Mouse (Mus musculus): Measurements from ENCODE around the gene Gm13420.
"Not testable (repeated sequence)": the region's sequence is repeated elsewhere in the genome, so short reads cannot be mapped to it uniquely, and the experiment has no call there.

Gene Gm13420

DNA sequence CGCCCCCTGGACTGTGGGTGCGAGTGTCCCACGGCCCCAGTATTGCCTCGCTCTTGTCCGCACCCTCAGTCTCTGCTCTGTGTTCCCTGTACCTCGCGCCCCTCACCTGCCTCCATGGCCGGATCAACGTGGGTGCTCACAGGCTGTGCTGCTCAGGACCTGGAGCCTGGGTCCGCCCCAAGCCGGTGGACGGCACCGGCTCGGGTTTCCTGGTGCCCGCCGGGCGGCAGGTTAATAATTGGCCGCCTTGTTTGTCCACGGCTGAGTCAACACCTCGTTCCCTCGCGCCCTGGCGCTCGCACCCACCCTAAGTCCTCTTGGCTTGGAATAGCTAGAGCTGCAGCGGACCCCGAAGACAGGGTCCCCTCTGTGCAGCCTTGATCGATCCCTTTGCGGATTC, at the start of gene Gm13420:
TSS of gene Gm13420 (minus strand) at position 189 of the 400 bp plus-strand sequence.
- peak; percentile 86 for DNase-seq

DNA sequence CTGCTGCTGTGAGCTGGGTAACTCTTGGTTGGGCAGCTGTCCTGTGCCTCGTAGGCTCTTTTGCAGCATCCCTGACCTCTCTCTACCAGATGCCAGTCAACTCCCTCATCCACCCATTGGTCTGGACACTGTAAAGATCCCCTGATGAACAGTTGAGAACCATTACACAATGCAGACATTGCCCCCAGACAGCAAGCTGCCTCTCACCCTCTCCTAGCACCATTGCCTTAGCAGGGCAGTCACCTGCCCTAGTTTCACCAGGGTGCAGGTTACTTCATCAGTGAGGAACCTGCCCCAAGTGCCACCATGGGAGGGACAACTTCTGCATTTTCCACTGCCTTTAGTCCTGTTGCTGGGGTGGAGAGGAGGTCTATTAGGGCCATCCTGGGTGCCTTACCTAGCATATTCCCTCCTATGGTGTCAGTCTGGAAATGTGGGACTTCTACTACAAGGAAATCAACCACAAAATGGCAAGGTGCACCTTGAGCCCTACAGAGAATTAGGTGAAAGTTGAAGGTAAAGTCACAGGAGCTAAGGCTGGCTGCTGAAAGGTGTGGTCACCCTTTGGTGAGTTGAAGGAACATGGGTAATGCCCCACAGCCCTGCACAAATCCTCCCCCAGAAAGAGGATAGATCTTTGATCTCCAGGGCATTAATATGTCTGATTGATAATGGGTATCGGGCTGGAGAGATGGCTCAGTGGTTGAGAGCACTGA, 41.4 kb upstream of the Gm13420 start:
- no peak for DNase-seq

DNA sequence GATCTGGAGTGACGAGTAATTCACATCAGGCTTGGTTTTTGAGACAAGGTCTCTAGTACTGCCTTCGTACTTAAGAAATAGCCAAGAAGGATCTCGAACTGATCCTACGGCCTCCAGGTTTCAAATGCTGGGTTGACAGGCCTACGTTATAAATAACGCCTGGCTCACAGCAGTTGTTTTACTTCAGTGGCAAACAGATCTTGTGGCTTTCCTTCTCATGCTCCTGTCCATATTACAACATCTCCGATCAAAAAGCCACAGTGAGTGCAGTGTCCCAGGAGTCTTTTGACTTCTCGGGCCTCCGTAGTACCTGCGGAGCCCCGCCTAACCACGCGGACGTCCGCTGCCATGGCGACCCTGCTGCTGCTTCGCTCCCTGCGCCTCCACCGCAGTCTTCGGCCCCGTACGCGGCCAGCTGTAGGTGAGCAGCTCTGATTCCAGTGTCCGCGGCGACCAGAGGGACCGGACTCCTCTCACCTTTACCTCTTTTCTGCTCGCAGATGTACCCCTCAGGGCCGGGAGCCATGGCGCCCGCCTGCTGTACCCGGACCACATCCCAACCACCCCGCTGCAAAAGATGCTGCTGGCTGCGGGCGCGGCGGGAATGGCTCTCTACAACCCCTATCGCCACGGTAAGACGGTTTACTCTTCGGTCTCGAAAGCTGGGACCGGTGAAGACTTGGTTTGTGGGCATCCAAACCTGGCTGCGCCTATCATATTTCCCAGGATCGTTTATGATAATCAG, 36.6 kb upstream of the Gm13420 start, which contains the start of gene Trub2:
TSS of gene Trub2 (minus strand) at position 566 of the 745 bp plus-strand sequence.
- DNase-seq: peak; percentile 91

DNA sequence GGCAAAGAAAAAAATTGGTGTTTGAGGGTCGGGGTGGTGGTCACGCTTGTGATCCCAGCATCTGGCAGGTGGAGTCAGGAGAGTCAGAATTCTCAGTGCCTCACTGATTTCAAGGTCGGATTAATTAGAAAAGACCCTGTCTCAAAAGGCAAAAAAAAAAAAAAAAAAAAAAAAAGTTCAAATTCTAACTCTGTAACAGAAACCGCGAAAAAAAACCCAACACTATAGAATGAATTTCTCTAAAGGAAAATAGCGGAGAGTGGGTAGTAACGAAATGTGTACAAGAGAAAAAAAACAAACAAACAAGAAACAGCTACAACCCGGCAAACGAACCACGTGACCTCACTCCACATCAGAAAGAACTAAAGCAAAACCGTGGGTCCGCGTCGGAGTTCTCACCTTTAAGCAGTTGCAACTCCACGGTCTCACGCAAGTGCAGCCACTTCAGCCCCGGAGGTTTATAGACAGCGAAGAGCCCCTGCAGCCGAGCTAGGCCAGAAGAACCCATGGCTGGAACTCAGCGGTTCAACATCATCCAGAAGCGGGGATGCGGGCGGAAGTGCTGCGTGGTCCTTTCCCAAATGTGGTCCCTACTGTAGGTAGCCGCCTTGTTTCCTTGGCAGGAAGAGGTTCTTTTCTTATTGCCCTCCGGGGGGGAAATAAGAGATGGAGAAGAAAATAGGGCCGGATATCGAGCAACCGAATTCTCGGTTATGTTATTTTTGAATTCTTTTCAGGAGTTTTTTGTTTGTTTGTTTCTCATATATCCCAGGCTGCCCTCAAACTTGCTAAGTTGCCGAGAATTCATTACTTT, 35.8 kb upstream of the Gm13420 start, which contains the start of gene Coq4:
TSS of gene Coq4 (plus strand) at position 390 of the 814 bp plus-strand sequence.
- peak; percentile 94 for DNase-seq

DNA sequence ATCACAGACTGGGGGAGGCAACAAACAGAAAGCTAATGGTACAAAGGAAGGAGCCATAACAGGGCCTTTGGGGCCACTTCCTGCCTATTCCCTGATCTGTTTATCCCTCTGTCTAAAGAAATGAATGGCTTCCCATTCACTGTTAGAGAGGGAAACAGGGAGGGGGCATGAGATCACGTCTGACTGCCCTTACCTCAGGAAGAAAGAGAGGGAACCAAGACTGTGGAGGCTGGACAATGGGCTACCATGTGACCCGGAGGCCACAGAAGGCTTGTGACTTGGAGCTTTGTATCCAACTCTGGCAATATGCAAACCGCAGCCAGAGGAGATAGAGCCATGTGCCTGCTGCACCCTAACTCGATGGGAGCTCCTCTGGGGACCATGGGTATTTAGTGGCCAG, 32.8 kb upstream of the Gm13420 start:
- DNase-seq: no peak

DNA sequence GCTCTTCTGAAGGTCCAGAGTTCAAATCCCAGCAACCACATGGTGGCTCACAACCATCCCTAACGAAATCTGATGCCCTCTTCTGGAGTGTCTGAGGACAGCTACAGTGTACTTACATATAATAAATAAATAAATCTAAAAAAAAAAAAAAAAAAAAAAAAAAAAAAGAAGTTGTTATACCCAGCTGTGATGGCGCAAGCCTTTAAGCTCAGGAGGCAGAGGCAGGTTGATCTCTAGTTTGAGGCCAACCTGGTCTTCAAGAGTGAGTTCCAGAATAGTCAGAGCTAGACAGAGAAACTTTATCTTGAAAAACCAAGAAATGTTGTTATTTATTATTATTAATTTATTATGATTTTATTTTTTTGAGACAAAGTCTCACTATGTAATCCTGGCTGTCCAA, 29.8 kb upstream of the Gm13420 start:
- DNase-seq: not testable (repeated sequence)

GRCm38 (mm10) chr2:29773323-29773722, 21.8 kb upstream of the Gm13420 start:
- DNase-seq: no peak

DNA sequence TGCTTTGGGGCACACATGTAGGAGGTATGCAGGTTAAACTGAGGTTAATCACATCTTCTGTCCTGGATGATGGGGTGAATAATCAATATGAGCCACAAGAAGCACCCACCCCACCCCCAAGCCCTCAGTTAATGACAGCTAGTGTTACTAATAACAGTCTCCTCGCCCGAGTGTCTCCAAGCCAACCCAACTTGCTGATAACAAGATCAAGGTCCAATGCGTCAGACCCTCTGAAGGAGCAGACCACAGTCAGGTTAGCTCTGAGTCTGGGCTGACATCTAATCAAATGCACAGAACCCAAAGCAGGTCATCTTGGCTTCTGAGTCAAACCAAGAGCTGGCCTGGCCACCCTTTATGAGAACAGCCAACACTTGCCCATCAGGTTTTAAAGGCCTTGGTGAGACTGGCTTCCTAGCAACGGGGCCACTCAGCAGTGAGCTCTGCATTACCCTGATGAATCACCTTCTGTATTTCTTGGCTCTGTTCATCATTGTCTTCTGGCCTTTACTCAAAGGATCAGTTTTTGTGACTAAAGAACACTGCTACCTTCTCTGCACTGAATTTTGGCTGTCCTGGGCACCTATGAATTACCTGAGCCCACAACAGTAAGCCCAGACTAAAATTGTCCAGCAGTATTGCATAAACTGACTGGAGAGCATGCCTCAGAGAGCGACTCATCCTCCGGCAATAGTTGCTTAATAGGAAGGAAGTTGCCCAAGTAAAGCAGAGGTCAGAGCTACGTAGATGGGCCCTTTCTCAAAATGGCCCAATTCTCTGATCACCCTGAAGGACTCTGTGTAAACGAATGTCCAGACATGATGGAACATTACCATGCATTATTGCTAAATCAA, 20.4 kb upstream of the Gm13420 start:
- DNase-seq: no peak

DNA sequence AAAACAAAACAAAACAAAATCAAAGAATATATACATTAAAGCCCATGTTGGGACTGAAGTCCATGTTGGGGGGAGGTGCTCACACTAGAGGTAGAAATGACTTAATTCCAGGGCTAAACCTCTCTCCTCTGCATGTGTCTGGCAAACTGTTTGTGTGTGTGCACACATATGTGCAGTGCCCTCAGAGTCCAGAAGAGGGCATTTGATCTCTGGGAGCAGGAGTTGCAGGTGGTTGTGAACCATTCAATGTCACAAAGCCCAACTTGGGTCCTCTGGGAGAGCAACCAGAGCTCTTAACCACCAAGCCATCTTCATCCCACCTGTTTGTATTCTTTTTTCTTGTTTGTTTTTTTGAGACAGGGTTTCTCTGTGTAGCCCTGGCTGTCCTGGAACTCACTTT, 18.7 kb upstream of the Gm13420 start:
- no peak for DNase-seq

DNA sequence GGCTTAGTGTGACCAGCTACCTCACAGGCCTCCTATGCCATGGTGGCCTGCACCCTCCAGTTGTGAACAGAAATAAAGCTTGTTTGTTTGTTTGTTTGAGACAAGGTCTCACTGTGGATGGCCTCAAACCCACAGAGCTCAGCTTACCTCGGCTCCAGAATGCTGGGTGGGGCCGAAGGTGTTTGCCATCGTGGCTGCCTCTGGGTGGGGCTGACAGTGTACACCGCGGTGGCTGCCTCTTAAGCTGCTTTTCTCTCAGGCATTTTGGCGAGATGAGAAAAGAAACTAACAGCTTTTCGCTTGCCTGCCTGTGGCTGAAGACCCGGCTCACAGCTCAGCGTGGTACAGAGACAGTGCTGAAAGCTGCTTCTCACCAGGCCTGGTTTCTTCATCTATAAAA, 17.4 kb upstream of the Gm13420 start:
- DNase-seq: no peak

DNA sequence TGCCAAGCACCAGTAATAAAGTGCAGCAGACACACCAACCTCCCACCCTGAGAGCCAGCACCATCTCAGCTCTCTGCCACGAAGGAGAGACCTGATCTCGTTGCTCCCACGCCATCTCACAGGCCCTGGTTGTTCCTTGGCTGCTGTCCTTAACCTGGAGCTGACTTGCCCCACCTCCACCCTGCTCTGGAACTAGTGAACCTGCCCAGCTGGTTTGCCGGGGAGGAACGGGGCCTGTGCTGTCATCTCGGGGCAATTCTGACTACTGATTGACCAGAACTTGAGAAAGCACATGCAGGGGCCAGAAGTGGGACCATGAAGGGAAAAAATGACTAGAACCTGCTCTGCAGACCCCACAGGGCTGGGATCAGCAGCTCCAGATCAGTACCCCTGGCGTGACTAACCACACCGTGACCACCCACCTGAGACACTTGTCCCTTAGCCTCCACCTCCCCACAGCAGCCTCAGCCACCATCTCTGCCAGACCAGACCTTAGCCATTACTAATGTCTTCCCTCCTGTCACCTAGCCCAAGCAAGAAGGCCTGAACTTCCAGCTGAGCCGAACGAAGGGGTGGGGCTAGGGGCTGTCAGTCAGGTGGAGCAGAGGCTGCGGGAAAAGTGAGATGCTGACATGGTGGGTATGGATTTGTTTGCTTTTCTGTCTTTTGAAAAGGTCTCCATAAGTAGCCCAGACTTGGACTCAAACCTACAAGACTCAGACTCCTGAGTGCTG, 16.7 kb upstream of the Gm13420 start:
- peak; percentile 71 for DNase-seq

GRCm38 (mm10) chr2:29764831-29765230, 13.3 kb upstream of the Gm13420 start:
- DNase-seq: peak; percentile 75

DNA sequence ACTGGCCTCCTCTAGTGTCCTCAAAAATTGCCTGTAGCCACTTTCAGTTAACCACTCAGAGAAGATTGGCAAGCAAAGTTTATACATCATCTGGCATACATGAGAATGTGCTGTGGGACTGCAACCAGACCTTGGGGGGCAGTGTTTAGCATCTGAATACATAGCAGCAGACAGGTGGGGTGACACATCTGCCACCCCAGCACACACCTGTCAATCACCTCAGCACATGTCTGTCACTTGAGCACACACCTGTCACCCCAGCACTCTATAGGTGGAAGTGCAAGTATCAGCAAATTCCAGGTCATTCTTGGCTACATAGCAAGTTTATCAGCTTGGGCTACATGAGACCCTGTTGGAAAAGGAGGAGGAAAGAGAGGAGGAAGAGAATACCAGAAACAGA, 4.2 kb upstream of the Gm13420 start:
- DNase-seq: no peak

GRCm38 (mm10) chr2:29752397-29752796, 912 bp upstream of the Gm13420 start:
- DNase-seq: no peak

GRCm38 (mm10) chr2:29748499-29748898, 3.0 kb downstream of the Gm13420 start:
- no peak for DNase-seq

DNA sequence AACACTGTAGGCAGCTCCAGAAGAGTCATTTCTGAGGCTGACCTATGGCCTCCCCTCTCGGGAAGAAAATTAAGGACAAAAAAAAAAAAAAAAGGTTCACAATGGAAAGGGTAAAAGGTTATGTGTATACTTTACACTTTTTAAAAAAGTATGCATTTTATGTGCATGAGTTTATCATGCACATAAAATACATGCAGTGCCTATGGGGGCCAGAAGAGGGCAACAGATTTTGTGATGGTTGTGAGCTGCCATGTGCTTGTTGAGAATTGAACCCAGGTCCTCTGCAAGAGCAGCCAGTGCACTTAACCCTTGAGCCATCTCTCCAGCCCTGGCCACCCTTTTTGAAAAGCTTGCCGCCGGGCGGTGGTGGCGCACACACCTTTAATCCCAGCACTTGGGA, 3.6 kb downstream of the Gm13420 start:
- DNase-seq: no peak

- no peak for DNase-seq
Observed at GRCm38 (mm10) chr2:29747188-29747782, 4.2 kb downstream of the Gm13420 start.

DNA sequence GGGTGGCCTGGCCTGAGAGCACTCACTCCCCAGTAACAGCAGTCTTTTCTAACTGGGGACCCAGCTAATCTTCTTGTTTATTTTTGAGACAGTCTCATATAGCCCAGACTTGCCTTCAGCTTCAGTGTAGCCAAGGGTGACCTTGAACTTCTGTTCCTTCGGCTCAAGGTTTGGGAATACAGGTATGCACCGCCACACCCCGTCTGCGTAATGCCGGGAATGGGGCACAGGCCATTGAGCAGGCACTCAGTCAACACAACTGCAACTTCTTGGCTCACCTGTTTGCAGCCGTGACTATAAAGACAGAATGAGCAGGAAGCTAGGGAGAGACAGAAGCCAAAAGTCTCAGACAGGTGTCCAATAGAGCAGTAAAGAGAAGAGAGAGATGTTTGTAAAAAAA, 7.2 kb downstream of the Gm13420 start:
- peak; percentile 41 for DNase-seq

GRCm38 (mm10) chr2:29741207-29741606, 10.3 kb downstream of the Gm13420 start:
- DNase-seq: no peak

- DNase-seq: no peak
Observed at GRCm38 (mm10) chr2:29739368-29739767, 12.1 kb downstream of the Gm13420 start.

DNA sequence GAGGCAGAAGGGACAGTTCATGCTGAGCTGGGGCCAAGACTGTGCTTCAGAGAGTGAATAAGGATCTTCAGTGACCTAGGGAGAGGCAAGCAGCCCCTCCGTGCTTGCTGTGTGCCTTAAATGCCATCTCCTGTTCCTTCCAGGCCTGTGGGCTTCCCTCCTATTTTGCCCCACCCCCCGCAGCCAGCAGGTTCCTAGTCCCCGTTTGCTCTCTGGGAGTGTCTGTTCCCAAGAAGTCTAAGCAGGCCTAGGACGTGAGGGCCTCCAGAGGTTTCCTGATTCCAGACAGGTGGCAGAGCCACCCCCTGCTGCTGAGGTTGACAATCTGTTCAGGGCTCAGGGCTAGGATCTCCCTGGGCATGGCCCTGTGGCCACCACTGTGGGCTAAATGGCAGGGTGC, 12.7 kb downstream of the Gm13420 start:
- DNase-seq: no peak

Measured in kidney, postnatal 14 days (tissue).